Mouse (Mus musculus): ENCODE data around the gene Usp17la. TPM values are rescaled to one million over a fixed set of nuclear protein-coding genes. Genes with fewer than 3 reads are reported as not detected.
"Not testable (repeated sequence)": the region's sequence is repeated elsewhere in the genome, so short reads cannot be mapped to it uniquely, and the experiment has no call there.

Usp17la gene
- not detected for total RNA-seq (2021)
- long read RNA-seq, experiment 1, result 0 reads
- long read RNA-seq, experiment 2, result 0 reads

DNA sequence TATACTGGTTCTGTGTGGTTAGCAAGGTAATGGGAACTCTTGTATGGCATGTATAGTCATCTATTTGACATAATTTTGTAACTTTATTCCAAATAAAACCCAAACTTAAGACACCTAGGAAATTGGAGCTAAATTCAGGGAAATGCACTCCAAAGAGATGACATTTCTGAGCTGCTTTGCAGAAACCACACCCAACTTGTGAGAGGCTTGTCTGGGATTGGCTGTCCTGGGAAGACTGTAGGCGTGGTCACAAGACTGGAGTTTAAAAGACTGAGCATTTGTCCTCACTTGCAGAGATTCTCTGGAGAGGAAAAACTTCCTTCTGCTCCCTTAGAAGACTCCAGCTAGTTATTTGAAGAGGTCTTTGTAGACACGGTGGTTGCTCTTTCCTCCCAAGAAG, at the start of gene Usp17la:
Usp17la (plus strand) TSS at position 301 of the 400 bp plus-strand sequence.
- DNase-seq, result not testable (repeated sequence)

DNA sequence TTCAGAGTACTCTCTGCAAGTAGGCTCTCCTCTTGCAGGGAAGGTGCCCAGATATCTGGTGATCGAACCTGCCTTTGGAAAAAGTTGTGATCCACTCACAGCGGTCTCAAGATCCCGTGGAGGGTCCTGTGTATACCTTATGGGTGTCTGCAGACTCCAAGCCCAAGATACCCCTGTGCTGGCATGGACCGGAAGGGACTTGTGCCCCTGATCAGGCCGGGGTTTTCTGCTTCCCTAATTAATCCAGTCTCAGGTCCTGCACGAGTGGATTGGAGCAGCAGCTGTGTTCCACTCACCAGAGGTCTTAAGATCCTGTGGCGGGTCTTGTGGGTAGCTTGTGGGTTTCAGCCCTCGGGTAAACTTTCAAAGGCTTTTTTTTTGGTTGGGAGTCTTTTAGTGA, 46.5 kb upstream of the Usp17la start:
- DNase-seq, result not testable (repeated sequence)

DNA sequence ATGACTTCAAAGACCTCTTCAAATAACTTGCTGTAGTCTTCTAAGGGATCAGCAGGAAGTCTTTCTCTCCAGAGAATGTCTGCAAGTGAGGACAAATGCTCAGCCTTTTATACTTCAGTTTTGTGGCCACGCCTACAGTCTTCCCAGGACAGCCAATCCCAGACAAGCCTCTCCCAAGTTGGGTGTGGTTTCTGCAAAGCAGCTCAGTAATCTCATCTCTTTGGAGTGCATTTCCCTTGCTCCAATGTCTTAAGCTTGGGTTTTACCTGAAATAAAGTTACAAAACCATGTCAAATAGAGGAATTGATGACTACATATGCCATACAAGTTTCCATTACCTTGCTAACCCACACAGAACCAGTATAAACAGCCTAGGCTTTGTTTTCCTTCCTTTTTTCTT, 14.3 kb upstream of the Usp17la start, which contains the start of gene Usp17lb:
Usp17lb (minus strand) TSS at position 101 of the 400 bp plus-strand sequence.
- DNase-seq, result no peak

DNA sequence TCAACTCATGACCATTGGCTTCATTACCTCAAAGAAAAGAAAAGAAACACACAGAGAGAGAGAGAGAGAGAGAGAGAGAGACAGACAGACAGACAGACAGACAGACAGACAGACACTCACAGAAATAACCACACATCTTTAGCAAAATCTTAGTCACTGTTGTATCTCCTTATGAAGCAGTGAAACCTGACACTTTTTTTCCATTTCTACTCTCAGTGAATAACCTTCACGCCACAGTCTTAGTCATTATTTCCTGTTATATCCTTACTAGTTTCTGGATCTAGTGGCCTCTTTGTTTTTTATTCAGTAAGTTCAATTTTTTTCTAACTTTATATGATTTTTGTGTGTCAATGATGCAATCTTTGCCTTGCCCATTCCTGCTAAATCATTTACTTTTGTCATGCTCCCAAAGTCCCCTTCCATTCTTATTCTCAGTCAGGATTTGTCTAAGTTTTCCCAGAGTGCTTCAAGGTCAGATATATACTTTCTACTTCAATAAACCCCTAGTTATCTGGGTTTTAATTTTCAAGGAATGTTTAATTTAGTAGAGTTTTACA, 13.0 kb upstream of the Usp17la start:
- no peak for DNase-seq

DNA sequence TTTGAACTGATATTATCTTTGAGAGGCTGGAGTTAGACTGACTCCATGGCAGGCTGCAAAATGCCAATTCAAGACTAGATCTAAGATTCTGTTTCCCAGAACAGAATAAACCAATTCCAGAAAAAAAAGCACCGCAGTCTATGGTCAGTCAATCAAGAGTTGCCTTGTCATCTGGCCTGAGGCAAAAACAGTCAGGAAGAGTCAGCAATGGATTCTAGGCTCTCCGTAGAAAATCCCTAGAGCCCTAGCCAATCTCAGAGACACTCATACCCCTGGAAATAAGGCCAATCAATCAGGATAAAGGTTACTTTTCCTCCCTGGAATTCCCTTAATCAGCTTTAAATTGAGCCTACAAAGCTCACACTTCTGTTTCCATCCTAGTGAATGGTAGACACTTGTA, 5.3 kb upstream of the Usp17la start:
- not testable (repeated sequence) for DNase-seq

DNA sequence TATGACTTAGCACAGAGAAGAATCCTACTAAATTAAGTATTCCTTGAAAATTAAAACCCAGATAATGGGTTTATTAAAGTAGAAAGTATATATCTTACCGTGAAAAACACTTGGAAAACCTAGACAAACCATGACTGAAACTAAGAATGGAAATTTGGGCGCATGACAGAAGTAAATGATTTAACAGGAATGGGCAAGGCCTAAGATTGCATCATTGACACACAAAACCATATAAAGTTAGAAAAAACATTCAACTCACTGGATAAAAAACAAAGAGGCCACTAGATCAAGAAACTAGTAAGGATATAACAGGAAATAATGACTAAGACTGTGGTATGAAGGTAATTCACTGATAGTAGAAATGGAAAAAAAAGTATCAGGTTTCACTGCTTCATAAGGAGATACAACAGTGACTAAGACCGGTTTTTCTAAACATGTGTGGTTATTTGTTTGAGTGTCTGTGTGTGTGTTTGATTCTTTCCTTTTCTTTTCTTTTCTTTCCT, 1.5 kb upstream of the Usp17la start:
- no peak for DNase-seq

DNA sequence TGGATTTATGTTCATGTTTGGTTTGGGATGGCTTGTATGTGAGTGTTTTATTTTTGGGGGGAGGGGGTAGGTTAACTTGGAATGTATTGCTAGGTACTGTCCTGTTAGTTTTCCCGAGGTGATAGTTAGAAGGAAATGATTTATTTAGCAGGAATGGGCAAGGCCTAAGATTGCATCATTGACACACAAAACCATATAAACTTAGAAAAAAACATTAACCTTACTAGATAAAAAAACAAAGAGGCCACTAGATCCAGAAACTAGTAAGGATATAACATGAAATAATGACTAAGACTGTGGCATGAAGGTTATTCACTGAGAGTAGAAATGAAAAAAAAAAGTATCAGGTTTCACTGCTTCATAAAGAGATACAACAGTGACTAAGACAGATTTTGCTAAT, 874 bp downstream of the Usp17la start:
- no peak for DNase-seq

DNA sequence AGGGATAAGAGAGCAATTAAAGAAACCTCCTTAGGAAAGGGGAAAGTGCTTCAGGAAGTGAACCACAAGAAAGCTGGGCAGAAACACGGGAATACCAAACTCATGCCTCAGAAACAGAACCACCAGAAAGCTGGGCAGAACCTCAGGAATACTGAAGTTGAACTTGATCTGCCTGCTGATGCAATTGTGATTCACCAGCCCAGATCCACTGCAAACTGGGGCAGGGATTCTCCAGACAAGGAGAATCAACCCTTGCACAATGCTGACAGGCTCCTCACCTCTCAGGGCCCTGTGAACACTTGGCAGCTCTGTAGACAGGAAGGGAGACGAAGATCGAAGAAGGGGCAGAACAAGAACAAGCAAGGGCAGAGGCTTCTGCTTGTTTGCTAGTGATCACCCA, 4.6 kb downstream of the Usp17la start:
- DNase-seq, result no peak

DNA sequence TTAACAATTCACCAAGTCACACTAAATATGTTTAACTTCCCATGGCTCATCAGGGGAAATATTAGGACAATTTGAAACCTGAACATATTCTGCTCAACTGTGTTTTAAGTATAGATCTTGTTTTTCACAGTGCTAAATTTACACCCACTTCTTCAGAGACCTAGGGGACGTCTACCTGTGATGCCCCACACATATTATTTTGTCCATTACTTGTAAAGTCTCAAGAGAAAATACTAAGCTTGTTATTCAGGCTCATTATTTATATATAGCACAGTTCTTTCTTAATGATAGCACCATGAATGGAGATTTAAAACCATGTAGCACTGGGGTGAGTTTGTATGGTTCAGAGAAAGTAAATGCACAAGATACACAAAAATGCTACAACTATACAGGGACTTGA, 20.9 kb downstream of the Usp17la start, which contains the start of gene Olfr665:
Olfr665 (plus strand) TSS at position 301 of the 400 bp plus-strand sequence.
- DNase-seq, result no peak

DNA sequence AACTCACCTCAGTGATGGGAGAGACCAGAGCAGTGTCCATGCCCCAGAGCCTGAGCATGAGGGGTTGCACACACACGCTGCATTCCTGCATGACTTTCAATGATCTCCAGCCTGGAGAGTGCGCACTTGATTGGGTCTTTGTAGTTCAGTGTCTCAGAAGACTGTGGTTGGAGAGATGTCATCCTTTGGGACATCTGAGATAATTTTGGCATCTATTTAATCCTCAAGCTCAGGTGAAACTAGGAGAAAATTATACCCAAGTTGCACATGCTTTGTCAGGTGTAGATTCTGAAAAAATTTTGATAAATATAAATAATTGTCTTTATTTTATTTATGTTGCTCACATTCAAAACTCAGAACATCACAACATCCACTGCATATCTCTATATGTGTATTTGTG, 39.0 kb downstream of the Usp17la start, which contains the start of gene Olfr666:
Olfr666 (minus strand) TSS at position 101 of the 400 bp plus-strand sequence.
- no peak for DNase-seq

Other genes starting within 250 kb of the Usp17la start
- gene Olfr656, start 243.1 kb upstream of the Usp17la start, total RNA-seq (2021), result not detected
- gene Olfr657, start 232.2 kb upstream of the Usp17la start, total RNA-seq (2021), result not detected
- not detected for gene Olfr658, start 209.7 kb upstream of the Usp17la start, total RNA-seq (2021)
- not detected for gene Olfr659, start 190.3 kb upstream of the Usp17la start, total RNA-seq (2021)
- not detected for gene Olfr661, start 170.5 kb upstream of the Usp17la start, total RNA-seq (2021)
- not detected for gene Usp17le, start 79.5 kb upstream of the Usp17la start, total RNA-seq (2021)
- not detected for gene Usp17lb, start 14.4 kb upstream of the Usp17la start, total RNA-seq (2021)
- not detected for gene Olfr665, start 21.0 kb downstream of the Usp17la start, total RNA-seq (2021)
- gene Olfr666, start 38.9 kb downstream of the Usp17la start, total RNA-seq (2021), result not detected
- gene Olfr667, start 64.5 kb downstream of the Usp17la start, total RNA-seq (2021), result not detected
- not detected for gene Olfr668, start 71.0 kb downstream of the Usp17la start, total RNA-seq (2021)
- gene Olfr669, start 77.2 kb downstream of the Usp17la start, total RNA-seq (2021), result not detected
- not detected for gene Olfr670, start 105.6 kb downstream of the Usp17la start, total RNA-seq (2021)
- gene Olfr671, start 122.1 kb downstream of the Usp17la start, total RNA-seq (2021), result not detected
- gene Olfr672, start 145.0 kb downstream of the Usp17la start, total RNA-seq (2021), result not detected
- gene Olfr675, start 171.5 kb downstream of the Usp17la start, total RNA-seq (2021), result not detected
- not detected for gene Olfr676, start 175.7 kb downstream of the Usp17la start, total RNA-seq (2021)
- not detected for gene Olfr677, start 194.4 kb downstream of the Usp17la start, total RNA-seq (2021)
- gene Olfr678, start 207.5 kb downstream of the Usp17la start, total RNA-seq (2021), result not detected
- gene Olfr679, start 224.2 kb downstream of the Usp17la start, total RNA-seq (2021), result not detected
- not detected for gene Olfr680-ps1, start 235.8 kb downstream of the Usp17la start, total RNA-seq (2021)

Measured in gastrocnemius, postnatal 10 days (tissue).